Mouse (Mus musculus) G1E (cell line): ENCODE data around the gene Socs4. TPM values are rescaled to one million over a fixed set of nuclear protein-coding genes. Genes with fewer than 3 reads are reported as not detected.
A peak's percentile ranks its signal among the peaks of the same experiment; 100 is the strongest.

Source experiments
- ATAC-seq: 2 replicates; pipeline ENCODE4 v1.8.0; 2016; ENCODE audit warnings: mild to moderate bottlenecking; ENCODE audit not compliant: insufficient number of reproducible peaks, poor library complexity, low FRiP score, severe bottlenecking; ENCODE audit errors: extremely low read depth
- DNase-seq: peaks from one replicate; pipeline ENCODE4 v3.0.0; 2012; ENCODE audit warnings: low spot score
- H3K27me3 ChIP-seq: 2 replicates; pipeline ENCODE4 v1.6.1; 2012; ENCODE audit warnings: mild to moderate bottlenecking, low read length, inconsistent platforms; ENCODE audit not compliant: insufficient read depth
- H3K36me3 ChIP-seq: replicated peaks from 2 replicates; pipeline ENCODE3; 2012; ENCODE audit warnings: mild to moderate bottlenecking, inconsistent platforms
- H3K4me1 ChIP-seq: 2 replicates; pipeline ENCODE4 v1.6.1; 2012; ENCODE audit warnings: low read depth, low read length, inconsistent platforms, mixed read lengths; ENCODE audit not compliant: insufficient read depth
- H3K4me3 ChIP-seq: 2 replicates; pipeline ENCODE4 v1.5.1; 2012; ENCODE audit warnings: low read depth, mild to moderate bottlenecking, inconsistent platforms, low read length, moderate library complexity, mixed read lengths
- H3K9me3 ChIP-seq: replicated peaks from 2 replicates; pipeline ENCODE4 v1.6.1; 2012; ENCODE audit warnings: inconsistent platforms
- CTCF ChIP-seq: IDR thresholded peaks from 2 replicates; pipeline ENCODE4 v1.5.1; 2012; ENCODE audit warnings: low read depth, low read length, inconsistent platforms, mixed read lengths
- GATA1 ChIP-seq: IDR thresholded peaks from 2 replicates; pipeline ENCODE4 v1.6.1; 2012; ENCODE audit warnings: borderline replicate concordance, low read length, inconsistent platforms, mixed read lengths
- GATA2 ChIP-seq: IDR thresholded peaks from 2 replicates; pipeline ENCODE4 v1.6.1; 2012; ENCODE audit warnings: low read depth, low read length, inconsistent platforms, borderline replicate concordance
- POLR2AphosphoS5 ChIP-seq: IDR thresholded peaks from 2 replicates; pipeline ENCODE4 v1.6.1; 2012; ENCODE audit warnings: low read depth, low read length, inconsistent platforms; ENCODE audit not compliant: insufficient replicate concordance
- TAL1 ChIP-seq: conservative IDR thresholded peaks from 2 replicates; pipeline ENCODE4 v1.6.1; 2012; ENCODE audit warnings: low read depth, low read length, inconsistent platforms, mixed read lengths
- polyA plus RNA-seq: library from polyadenylated mRNA; stranded (reverse); fragments of >175 nt; gene quantifications from 2 replicates; pipeline ENCODE4 v1.2.3, GENCODE M21; 2012
- total RNA-seq, 2 experiments: library from RNA; stranded (forward) in 1 of 2; stranded (reverse) in 1 of 2; fragments of 200-1000 nt in 1 of 2; fragments of >200 nt in 1 of 2; fragmentation: Nextera tagmentation in 1 of 2; gene quantifications; 2 replicates each; pipeline ENCODE4 v1.2.3; 2014 to 2017

Socs4 gene
- total and polyA plus RNA-seq, 3 experiments, result 3.3 to 38.9 (median 36.6) TPM

DNA sequence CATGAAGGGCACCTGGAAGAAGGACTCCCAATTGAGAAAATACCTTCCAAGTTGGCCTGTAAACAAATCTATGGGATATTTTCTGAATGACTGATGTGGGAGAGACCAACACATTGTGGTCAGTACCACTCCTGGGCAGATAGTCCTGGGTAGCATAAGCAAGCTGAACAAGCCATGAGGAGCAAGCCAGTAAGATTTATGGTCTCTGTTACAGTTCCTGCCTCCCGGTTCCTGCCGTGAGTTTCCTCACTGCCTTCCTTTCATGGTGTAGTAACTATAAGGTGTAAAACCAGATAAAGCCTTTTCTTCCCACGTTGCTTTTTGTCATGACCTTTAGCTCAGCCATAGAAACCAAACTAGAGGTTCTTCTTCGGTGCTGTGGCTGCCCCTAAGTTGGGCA lies 39.4 kb upstream of the Socs4 start:
- Histone ChIP-seq H3K4me1 (peaks cover 41% of the 10 kb centered on the region), H3K4me3 (no peak overlapping the region), H3K9me3 (0 out of 2 replicates have a peak, but pooled peaks cover 3% of the 10 kb centered on the region), H3K36me3 (peaks cover 39% of the 10 kb centered on the region), H3K27me3 (no peaks in the 10 kb centered on the region)
- ATAC-seq, result no peak
- no peak for DNase-seq
- TF ChIP-seq POLR2AphosphoS5 (no peak), GATA1 (no peak), GATA2 (no peak), TAL1 (no peak), CTCF (no peak)

DNA sequence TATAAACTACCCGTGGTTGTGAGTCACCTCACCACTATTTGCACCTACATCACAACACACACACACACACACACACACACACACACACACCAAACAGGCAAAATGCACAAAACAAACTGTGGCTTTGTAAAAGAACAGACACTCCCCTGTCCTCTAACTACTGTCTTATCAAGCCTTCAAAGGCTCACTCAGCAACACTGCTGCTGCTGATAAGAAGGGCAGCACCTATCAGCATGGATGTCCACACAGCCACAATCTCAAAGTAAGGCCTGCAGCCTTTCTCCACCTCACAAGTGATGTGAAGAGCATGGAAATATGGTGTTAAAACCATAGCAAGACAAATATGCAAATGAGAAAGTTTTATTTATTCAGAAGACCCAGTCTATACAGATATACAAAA lies 36.1 kb upstream of the Socs4 start:
- H3K9me3 ChIP-seq, result 0 out of 2 replicates have a peak, but pooled peaks cover 3% of the 10 kb centered on the region
- peaks cover 71% of the 10 kb centered on the region for H3K36me3 ChIP-seq
- ATAC-seq, result peak; percentile 100
- peaks cover 33% of the 10 kb centered on the region for H3K4me1 ChIP-seq
- no peak for TF ChIP-seq POLR2AphosphoS5
- TF ChIP-seq GATA1, result no peak
- TF ChIP-seq CTCF, result no peak
- peak; percentile 98 for TF ChIP-seq TAL1
- TF ChIP-seq GATA2, result peak; percentile 89
- H3K27me3 ChIP-seq, result no peaks in the 10 kb centered on the region
- H3K4me3 ChIP-seq, result no peak overlapping the region
- DNase-seq, result peak; percentile 74

DNA sequence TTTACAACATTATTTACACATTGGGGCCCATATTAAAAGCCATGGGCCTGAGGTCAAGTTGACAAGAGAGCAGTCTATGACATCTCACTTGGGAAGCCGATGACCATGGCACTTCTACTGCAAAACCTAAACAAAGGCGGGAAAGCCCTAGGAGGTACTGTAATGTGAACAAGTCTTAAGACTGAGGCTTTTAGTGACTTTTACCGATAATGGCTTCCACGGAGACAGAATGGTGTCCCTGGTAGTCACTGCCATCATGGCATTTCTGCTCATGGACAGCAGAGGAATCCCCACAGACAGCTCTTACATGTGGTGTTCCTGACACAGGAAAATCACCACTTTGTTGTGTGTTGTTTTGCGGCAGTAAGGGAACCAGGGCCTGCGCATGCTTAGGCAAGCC lies 35.7 kb upstream of the Socs4 start:
- H3K36me3 ChIP-seq, result peaks cover 75% of the 10 kb centered on the region
- H3K4me3 ChIP-seq, result no peak overlapping the region
- TF ChIP-seq GATA1, result no peak
- no peak for TF ChIP-seq CTCF
- TF ChIP-seq TAL1, result no peak
- no peak for TF ChIP-seq GATA2
- no peak for TF ChIP-seq POLR2AphosphoS5
- H3K27me3 ChIP-seq, result no peaks in the 10 kb centered on the region
- DNase-seq (no peak), ATAC-seq (no peak)
- 0 out of 2 replicates have a peak, but pooled peaks cover 3% of the 10 kb centered on the region for H3K9me3 ChIP-seq
- peaks cover 33% of the 10 kb centered on the region for H3K4me1 ChIP-seq

DNA sequence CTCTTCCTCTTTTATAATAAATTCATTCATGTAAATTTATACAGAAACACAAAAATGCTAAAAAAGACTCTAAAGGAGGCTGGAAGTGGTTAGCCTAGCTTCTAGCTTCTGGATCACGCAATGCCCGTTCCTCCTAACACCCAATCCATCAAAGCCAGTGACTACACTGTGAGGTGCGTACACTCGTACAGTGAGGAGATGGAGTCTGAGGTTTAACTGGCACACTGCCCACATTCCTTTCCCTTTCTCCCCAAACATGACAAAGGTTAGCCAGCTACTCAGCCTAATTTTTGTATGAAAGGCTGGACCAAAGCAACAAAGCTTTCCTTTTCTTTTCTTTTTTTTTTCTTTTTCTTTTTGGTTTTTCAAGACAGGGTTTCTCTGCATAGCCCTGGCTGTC lies 34.0 kb upstream of the Socs4 start:
- TF ChIP-seq GATA2, result no peak
- no peak for TF ChIP-seq GATA1
- TF ChIP-seq POLR2AphosphoS5, result no peak
- TF ChIP-seq CTCF, result no peak
- no peak for TF ChIP-seq TAL1
- Histone ChIP-seq H3K4me1 (peaks cover 29% of the 10 kb centered on the region), H3K4me3 (no peak overlapping the region), H3K36me3 (peaks cover 79% of the 10 kb centered on the region), H3K27me3 (no peaks in the 10 kb centered on the region), H3K9me3 (no peaks in the 10 kb centered on the region)
- ATAC-seq (no peak), DNase-seq (no peak)

DNA sequence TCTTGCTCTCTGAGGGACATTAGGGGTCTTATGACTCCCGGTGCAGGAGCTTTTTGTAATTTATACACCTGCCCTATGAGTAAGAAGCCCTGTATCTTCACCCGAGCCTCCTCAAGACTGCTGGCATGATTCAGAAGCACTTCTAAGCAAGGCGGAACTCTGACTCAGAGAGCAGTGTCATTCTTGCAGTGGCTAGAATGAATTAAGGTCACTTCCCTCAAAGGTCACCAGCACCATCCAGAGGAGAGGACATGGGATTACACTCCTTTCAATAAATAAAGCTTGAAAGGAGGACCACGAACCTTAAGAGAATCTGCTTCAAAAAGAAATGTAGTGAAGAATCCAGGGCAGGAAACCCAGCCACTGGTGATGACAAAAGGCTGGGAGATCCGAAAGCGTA lies 26.9 kb upstream of the Socs4 start:
- ATAC-seq (no peak), DNase-seq (no peak)
- H3K4me1 ChIP-seq, result peaks cover 3% of the 10 kb centered on the region; the same call in 1 of the 2 replicates
- H3K4me3 ChIP-seq, result no peak overlapping the region
- H3K36me3 ChIP-seq, result peaks cover 95% of the 10 kb centered on the region
- H3K9me3 ChIP-seq, result no peaks in the 10 kb centered on the region
- H3K27me3 ChIP-seq, result no peaks in the 10 kb centered on the region
- TF ChIP-seq GATA2 (no peak), CTCF (no peak), TAL1 (no peak), GATA1 (no peak), POLR2AphosphoS5 (no peak)

DNA sequence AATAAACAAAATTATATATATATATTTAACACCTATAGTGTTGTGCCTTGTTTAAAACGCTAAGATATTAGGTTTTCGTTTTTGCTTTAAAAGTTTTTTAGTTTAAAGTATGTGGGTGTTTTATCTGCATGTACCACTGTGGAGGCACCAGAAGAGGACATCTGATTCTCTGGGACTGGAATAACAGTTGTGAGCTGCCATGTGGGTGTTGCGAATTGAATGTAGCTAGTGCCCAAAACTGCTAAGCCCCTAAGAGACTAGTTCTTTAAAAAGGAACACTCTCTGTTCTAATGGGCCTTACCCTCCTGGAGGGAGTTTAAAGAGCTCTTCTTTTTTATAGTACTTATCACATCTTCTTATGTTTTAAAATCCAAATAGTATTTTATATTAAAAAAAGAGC lies 11.9 kb upstream of the Socs4 start:
- DNase-seq, result no peak
- no peak for TF ChIP-seq GATA1
- no peak for TF ChIP-seq CTCF
- TF ChIP-seq POLR2AphosphoS5, result no peak
- no peak for TF ChIP-seq GATA2
- TF ChIP-seq TAL1, result no peak
- no peak overlapping the region for H3K4me3 ChIP-seq
- peaks cover 7% of the 10 kb centered on the region; the same call in 1 of the 2 replicates for H3K4me1 ChIP-seq
- no peaks in the 10 kb centered on the region for H3K27me3 ChIP-seq
- ATAC-seq, result no peak
- H3K36me3 ChIP-seq, result peaks cover 80% of the 10 kb centered on the region
- no peaks in the 10 kb centered on the region for H3K9me3 ChIP-seq

DNA sequence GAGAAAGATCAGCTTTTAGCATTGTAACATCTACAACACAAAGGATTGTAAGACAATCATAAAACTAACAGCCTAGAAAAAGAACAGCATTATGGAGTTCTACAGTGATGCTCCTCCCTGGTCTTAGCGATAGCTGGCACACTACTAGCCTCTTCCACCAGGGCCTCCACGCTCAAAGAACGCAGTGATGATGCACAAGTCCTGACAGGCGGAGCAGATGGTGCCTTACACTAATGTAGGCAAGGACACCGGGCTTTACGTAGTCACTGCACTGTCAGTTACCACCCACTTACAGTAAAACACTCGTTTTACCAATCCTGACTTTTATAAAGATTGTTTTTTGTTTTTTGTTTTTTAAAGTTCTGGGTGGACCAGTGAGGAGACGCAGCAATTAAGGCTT lies 10.9 kb upstream of the Socs4 start:
- H3K36me3 ChIP-seq, result peaks cover 77% of the 10 kb centered on the region
- H3K27me3 ChIP-seq, result no peaks in the 10 kb centered on the region
- ATAC-seq (no peak), DNase-seq (no peak)
- H3K9me3 ChIP-seq, result no peaks in the 10 kb centered on the region
- TF ChIP-seq POLR2AphosphoS5 (peak; percentile 33; the same call in 1 of the 2 replicates), CTCF (no peak)
- no peak overlapping the region for H3K4me3 ChIP-seq
- peaks cover 7% of the 10 kb centered on the region; the same call in 1 of the 2 replicates for H3K4me1 ChIP-seq
